Mouse (Mus musculus): ENCODE measurements at regions not wholly inside any gene's neighbourhood (a gene's known extent, or its start where the extent isn't known, plus 50 kb on each side); places are given as distances from the start of the nearest gene placed in this dataset.

- TF ChIP-seq CTCF (IDR thresholded peaks at IDR 0.05; ENCODE audit: extremely low read depth, insufficient read depth, insufficient read length, insufficient replicate concordance) = no peak
- no peak for TF ChIP-seq POLR2A (IDR thresholded peaks at IDR 0.05; ENCODE audit: low read depth, low read length)
These were observed 167.3 kb upstream of the Tas2r119 start for GRCm38 (mm10) chr15:32009818-32010217.
